Mouse (Mus musculus): Measurements from ENCODE around the gene Atxn1l.
A peak's percentile ranks its signal among the peaks of the same experiment; 100 is the strongest.

DNA sequence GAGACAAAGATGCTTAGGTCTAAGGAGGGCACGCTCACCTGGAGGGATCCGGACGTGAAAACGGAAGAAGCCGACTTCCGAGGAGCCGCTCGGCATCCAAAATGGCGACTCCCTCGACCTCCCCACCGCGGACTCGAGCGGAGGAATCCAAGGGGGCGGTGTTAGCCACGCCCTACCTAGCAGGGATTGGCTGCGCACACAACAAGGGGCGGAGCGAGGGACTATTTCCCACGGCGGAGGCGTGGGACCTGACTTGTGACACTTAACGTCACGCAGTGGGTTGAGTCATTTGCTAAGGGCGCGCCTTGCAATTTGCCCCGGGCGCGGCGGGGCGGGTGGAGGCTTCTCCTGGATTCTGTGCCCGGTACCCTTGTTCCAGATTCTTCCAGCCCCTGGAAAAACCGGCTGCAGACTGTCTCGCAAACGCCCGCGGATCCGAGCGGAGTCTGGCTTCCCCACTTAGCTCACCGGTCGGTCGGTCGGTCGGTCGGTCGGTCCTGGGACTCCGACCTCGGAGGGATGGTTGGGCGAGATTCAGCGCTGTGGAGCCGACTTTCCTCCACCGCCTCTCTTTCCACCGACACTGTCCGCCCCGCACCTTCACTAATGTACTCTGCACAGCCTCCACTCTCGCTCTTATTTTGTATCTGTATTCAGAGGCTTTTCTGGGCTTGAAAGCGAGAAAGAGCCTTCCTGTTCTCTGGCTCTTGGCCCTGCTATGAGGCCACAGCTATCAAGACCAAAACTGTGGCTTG lies 44.2 kb downstream of the Atxn1l start, which contains the start of gene Ist1:
- TF ChIP-seq CTCF (IDR thresholded peaks at IDR 0.05; ENCODE audit: extremely low read depth, insufficient read depth, low read length) (no peak), POLR2A (IDR thresholded peaks at IDR 0.05; ENCODE audit: extremely low read depth, insufficient read depth, low read length) (peak; percentile 94)

Measured in cortical plate, adult 2 months (tissue).